Mouse (Mus musculus): ENCODE measurements around the gene Napsa. TPM values are rescaled to one million over a fixed set of nuclear protein-coding genes. Genes with fewer than 3 reads are reported as not detected.

The Napsa gene
- polyA plus RNA-seq, 1 experiment from 2014 or later, result 0.68 TPM

- no peak overlapping the region for H3K27ac ChIP-seq (ENCODE audit: low read depth, low read length)
- no peaks in the 10 kb centered on the region for H3K36me3 ChIP-seq (ENCODE audit: control insufficient read depth, insufficient read depth, low read length)
- no peak for DNase-seq (ENCODE audit: low spot score)
- no peak for ATAC-seq (replicated peaks; ENCODE audit: low FRiP score)
- no peak overlapping the region for H3K9ac ChIP-seq (ENCODE audit: low read length)
- 89% methylated on average over 12 of the region's 12 CpGs for WGBS
- H3K4me3 ChIP-seq (ENCODE audit: low read depth, low read length), result no peak overlapping the region
- H3K9me3 ChIP-seq (ENCODE audit: control insufficient read depth, low read length), result no peaks in the 10 kb centered on the region
- H3K27me3 ChIP-seq (ENCODE audit: control insufficient read depth, insufficient read depth, low read length), result peaks cover 7% of the 10 kb centered on the region
- H3K4me2 ChIP-seq (ENCODE audit: low read depth, low read length, severe bottlenecking), result no peak overlapping the region
- peaks cover 16% of the 10 kb centered on the region for H3K4me1 ChIP-seq (replicated peaks; ENCODE audit: control insufficient read depth, insufficient read depth, low read length)
These were observed 26.2 kb downstream of the Napsa start for GRCm38 (mm10) chr7:44598336-44598735.

- Histone ChIP-seq H3K4me3 (ENCODE audit: low read depth, low read length) (no peak overlapping the region), H3K4me2 (ENCODE audit: low read depth, low read length, severe bottlenecking) (no peak overlapping the region), H3K27me3 (ENCODE audit: control insufficient read depth, insufficient read depth, low read length) (peaks cover 5% of the 10 kb centered on the region), H3K9ac (ENCODE audit: low read length) (no peak overlapping the region), H3K36me3 (ENCODE audit: control insufficient read depth, insufficient read depth, low read length) (no peaks in the 10 kb centered on the region), H3K9me3 (ENCODE audit: control insufficient read depth, low read length) (no peaks in the 10 kb centered on the region), H3K27ac (ENCODE audit: low read depth, low read length) (no peak overlapping the region), H3K4me1 (replicated peaks; ENCODE audit: control insufficient read depth, insufficient read depth, low read length) (peaks cover 13% of the 10 kb centered on the region)
- ATAC-seq (replicated peaks; ENCODE audit: low FRiP score) (no peak), DNase-seq (ENCODE audit: low spot score) (no peak)
- 89% methylated on average over 10 of the region's 10 CpGs for WGBS
These were observed 28.6 kb downstream of the Napsa start for GRCm38 (mm10) chr7:44600691-44601262.

DNA sequence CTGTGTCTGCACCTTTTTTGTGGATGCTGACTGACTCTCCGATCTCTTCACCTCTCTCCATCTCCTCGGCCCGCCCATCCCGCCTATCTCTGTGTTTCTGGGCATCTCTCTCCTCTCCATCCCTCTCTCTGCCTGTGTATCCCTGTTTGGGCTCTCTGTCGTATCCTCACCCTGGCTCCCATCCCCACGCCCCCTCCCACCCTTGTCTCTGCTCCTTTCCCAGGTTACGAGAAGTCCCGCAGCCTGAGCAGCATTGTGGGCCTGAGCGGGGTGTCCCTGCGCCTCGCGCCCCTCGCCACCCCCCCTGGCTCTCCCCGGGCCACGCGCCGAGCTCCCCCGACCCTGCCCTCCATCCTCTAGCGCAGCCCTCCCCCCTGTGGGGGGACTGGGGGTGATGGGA, 29.5 kb downstream of the Napsa start:
- no peak overlapping the region for H3K4me3 ChIP-seq (ENCODE audit: low read depth, low read length)
- WGBS, result 23% methylated on average over 19 of the region's 19 CpGs
- ATAC-seq (replicated peaks; ENCODE audit: low FRiP score) (no peak), DNase-seq (ENCODE audit: low spot score) (no peak)
- H3K9ac ChIP-seq (ENCODE audit: low read length), result no peak overlapping the region
- no peak overlapping the region for H3K27ac ChIP-seq (ENCODE audit: low read depth, low read length)
- peaks cover 12% of the 10 kb centered on the region for H3K27me3 ChIP-seq (ENCODE audit: control insufficient read depth, insufficient read depth, low read length)
- peak overlapping the region; percentile 12; the same call in 1 of the 2 replicates for H3K4me2 ChIP-seq (ENCODE audit: low read depth, low read length, severe bottlenecking)
- no peaks in the 10 kb centered on the region for H3K36me3 ChIP-seq (ENCODE audit: control insufficient read depth, insufficient read depth, low read length)
- H3K9me3 ChIP-seq (ENCODE audit: control insufficient read depth, low read length), result no peaks in the 10 kb centered on the region
- H3K4me1 ChIP-seq (replicated peaks; ENCODE audit: control insufficient read depth, insufficient read depth, low read length), result peaks cover 16% of the 10 kb centered on the region

DNA sequence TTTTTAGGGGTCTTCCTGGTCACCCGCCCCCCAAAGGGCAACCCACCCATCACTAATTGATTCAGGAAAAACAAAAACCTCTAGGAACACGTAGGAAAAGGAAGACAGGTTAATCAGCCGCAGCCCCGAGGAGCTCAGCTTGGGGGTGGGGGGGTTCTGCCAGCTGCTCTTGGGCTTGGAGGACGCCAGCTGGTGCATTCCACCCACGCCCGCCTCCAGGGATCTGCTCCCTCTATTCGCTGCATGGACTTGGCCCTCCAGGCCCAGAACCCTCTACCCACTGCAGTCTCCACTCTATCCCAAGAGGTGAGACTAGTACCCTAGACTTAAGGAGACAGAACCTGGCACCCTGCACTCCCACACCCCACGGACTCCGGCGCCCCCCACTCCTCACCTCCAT, 30.3 kb downstream of the Napsa start:
- Histone ChIP-seq H3K4me2 (ENCODE audit: low read depth, low read length, severe bottlenecking) (peak overlapping the region; percentile 22; the same call in 1 of the 2 replicates), H3K27me3 (ENCODE audit: control insufficient read depth, insufficient read depth, low read length) (peaks cover 15% of the 10 kb centered on the region), H3K4me1 (replicated peaks; ENCODE audit: control insufficient read depth, insufficient read depth, low read length) (peaks cover 16% of the 10 kb centered on the region), H3K4me3 (ENCODE audit: low read depth, low read length) (no peak overlapping the region), H3K9me3 (ENCODE audit: control insufficient read depth, low read length) (no peaks in the 10 kb centered on the region), H3K36me3 (ENCODE audit: control insufficient read depth, insufficient read depth, low read length) (no peaks in the 10 kb centered on the region), H3K27ac (ENCODE audit: low read depth, low read length) (no peak overlapping the region), H3K9ac (ENCODE audit: low read length) (no peak overlapping the region; the same call in 1 of the 2 replicates)
- ATAC-seq (replicated peaks; ENCODE audit: low FRiP score) (no peak), DNase-seq (ENCODE audit: low spot score) (peak; percentile 67)
- 17% methylated on average over 11 of the region's 11 CpGs for WGBS

DNA sequence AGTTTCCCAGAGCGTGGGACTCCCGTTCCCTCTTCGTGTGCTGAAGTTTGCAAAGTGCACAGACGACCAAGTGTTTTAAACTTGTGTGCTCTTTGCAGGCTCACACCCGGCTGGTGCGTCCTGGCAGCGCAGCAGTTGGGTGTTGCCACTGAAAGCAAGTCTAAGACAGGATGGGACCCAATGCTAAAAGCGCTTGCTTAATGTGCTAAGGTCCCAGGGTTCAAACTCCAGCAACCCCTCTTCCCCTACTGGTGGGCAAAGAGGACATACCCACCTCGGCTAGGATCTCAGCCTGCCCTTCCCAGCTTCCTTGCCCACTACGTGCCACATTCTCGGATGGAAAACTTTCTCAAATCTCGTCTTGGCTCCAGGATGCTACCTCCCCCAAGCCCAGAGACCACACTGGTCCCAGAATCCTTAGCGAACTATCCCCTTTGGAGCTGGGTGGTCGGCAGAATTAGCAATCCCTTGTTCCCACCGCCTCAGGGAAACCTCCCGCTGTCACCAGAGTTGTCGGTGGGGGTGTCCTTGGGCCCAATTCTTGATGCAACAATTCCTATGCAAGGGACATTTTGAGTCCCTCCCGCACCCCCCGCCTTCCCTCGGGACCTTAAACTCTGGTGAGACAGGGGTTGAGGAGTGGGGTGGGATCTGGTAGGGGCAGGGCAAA, 31.1 kb downstream of the Napsa start:
- Histone ChIP-seq H3K9me3 (ENCODE audit: control insufficient read depth, low read length) (no peaks in the 10 kb centered on the region), H3K4me2 (ENCODE audit: low read depth, low read length, severe bottlenecking) (peak overlapping the region; percentile 46; the same call in 1 of the 2 replicates), H3K27ac (ENCODE audit: low read depth, low read length) (no peak overlapping the region), H3K9ac (ENCODE audit: low read length) (no peak overlapping the region), H3K4me3 (ENCODE audit: low read depth, low read length) (peak overlapping the region; percentile 23; the same call in 1 of the 2 replicates), H3K4me1 (replicated peaks; ENCODE audit: control insufficient read depth, insufficient read depth, low read length) (peaks cover 16% of the 10 kb centered on the region), H3K36me3 (ENCODE audit: control insufficient read depth, insufficient read depth, low read length) (no peaks in the 10 kb centered on the region), H3K27me3 (ENCODE audit: control insufficient read depth, insufficient read depth, low read length) (peaks cover 15% of the 10 kb centered on the region)
- 5% methylated on average over 20 of the region's 20 CpGs for WGBS
- DNase-seq (ENCODE audit: low spot score) (no peak), ATAC-seq (replicated peaks; ENCODE audit: low FRiP score) (peak; percentile 37; the same call in 1 of the 2 replicates)

DNA sequence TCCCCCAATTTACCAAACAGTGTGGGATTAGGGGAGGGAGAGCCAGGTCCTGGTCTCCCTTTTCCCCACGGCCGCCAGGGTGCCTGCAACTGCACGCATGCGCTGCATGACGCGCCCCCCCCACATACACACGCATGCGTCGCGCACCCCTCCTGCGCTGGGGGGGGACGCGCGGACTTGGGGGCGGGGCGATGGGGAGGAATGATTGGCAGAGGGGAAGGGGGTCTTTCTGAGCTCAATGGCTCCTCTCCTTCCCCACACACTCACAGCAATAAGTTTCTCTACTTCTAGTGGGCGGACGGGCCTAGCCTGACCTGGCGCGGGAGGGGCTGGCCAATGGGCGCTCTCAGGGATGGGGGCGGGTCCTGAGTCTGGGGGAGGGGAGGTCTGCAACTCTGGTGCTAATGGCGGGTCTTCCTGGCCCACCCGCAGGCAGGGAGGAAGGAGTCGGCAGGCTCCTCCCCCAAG, 32.0 kb downstream of the Napsa start:
- peak; percentile 91 for DNase-seq (ENCODE audit: low spot score)
- Histone ChIP-seq H3K27me3 (ENCODE audit: control insufficient read depth, insufficient read depth, low read length) (peaks cover 15% of the 10 kb centered on the region), H3K4me3 (ENCODE audit: low read depth, low read length) (peak overlapping the region; percentile 23), H3K4me1 (replicated peaks; ENCODE audit: control insufficient read depth, insufficient read depth, low read length) (peaks cover 16% of the 10 kb centered on the region), H3K36me3 (ENCODE audit: control insufficient read depth, insufficient read depth, low read length) (no peaks in the 10 kb centered on the region), H3K4me2 (ENCODE audit: low read depth, low read length, severe bottlenecking) (peak overlapping the region; percentile 46), H3K27ac (ENCODE audit: low read depth, low read length) (no peak overlapping the region), H3K9me3 (ENCODE audit: control insufficient read depth, low read length) (no peaks in the 10 kb centered on the region), H3K9ac (ENCODE audit: low read length) (0 out of 2 replicates have a peak overlapping the region, but pooled peaks have one; percentile 3)
- peak; percentile 84 for ATAC-seq (replicated peaks; ENCODE audit: low FRiP score)
- WGBS, result under 1% methylated on average over 25 of the region's 25 CpGs

GRCm38 (mm10) chr7:44604619-44605018, 32.4 kb downstream of the Napsa start:
- H3K4me3 ChIP-seq (ENCODE audit: low read depth, low read length), result peak overlapping the region; percentile 23
- H3K36me3 ChIP-seq (ENCODE audit: control insufficient read depth, insufficient read depth, low read length), result no peaks in the 10 kb centered on the region
- H3K27ac ChIP-seq (ENCODE audit: low read depth, low read length), result no peak overlapping the region
- H3K4me1 ChIP-seq (replicated peaks; ENCODE audit: control insufficient read depth, insufficient read depth, low read length), result peaks cover 16% of the 10 kb centered on the region
- H3K27me3 ChIP-seq (ENCODE audit: control insufficient read depth, insufficient read depth, low read length), result peaks cover 15% of the 10 kb centered on the region
- peak; percentile 34 for ATAC-seq (replicated peaks; ENCODE audit: low FRiP score)
- no peak for DNase-seq (ENCODE audit: low spot score)
- no peaks in the 10 kb centered on the region for H3K9me3 ChIP-seq (ENCODE audit: control insufficient read depth, low read length)
- WGBS, result 2% methylated on average over 8 of the region's 8 CpGs
- peak overlapping the region; percentile 46 for H3K4me2 ChIP-seq (ENCODE audit: low read depth, low read length, severe bottlenecking)
- no peak overlapping the region for H3K9ac ChIP-seq (ENCODE audit: low read length)

DNA sequence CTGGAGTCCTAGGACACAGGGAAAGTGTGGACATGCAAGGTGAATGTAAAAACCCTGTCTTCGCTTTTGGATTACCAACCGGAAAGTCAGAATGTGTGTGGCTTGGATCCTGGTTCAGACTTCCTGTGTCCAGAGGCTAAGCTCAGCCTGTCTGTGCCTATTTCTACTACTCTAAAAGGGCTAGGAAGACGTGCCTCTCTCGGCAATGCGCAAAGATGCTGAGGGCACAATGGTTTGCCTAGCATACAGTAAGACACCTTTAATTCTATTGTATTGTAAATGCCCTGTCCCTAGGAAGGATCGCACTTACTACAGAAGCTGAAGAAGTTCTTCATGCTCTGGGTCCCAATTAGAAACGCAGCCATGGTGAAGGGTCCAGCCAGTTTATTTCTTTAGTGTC, 33.3 kb downstream of the Napsa start:
- Histone ChIP-seq H3K27me3 (ENCODE audit: control insufficient read depth, insufficient read depth, low read length) (peaks cover 15% of the 10 kb centered on the region), H3K36me3 (ENCODE audit: control insufficient read depth, insufficient read depth, low read length) (no peaks in the 10 kb centered on the region), H3K4me2 (ENCODE audit: low read depth, low read length, severe bottlenecking) (no peak overlapping the region), H3K9me3 (ENCODE audit: control insufficient read depth, low read length) (no peaks in the 10 kb centered on the region), H3K27ac (ENCODE audit: low read depth, low read length) (no peak overlapping the region), H3K4me3 (ENCODE audit: low read depth, low read length) (no peak overlapping the region), H3K4me1 (replicated peaks; ENCODE audit: control insufficient read depth, insufficient read depth, low read length) (peaks cover 16% of the 10 kb centered on the region), H3K9ac (ENCODE audit: low read length) (no peak overlapping the region)
- 32% methylated on average over 7 of the region's 7 CpGs for WGBS
- ATAC-seq (replicated peaks; ENCODE audit: low FRiP score), result no peak
- DNase-seq (ENCODE audit: low spot score), result no peak

Measured in forebrain, embryonic 11.5 days (tissue).